Mouse (Mus musculus) liver, embryonic 15.5 days (tissue): Measurements from ENCODE around the gene Fxr2. TPM values are rescaled to one million over a fixed set of nuclear protein-coding genes. Genes with fewer than 3 reads are reported as not detected.
A peak's percentile ranks its signal among the peaks of the same experiment; 100 is the strongest.
"Not testable (repeated sequence)": the region's sequence is repeated elsewhere in the genome, so short reads cannot be mapped to it uniquely, and the experiment has no call there.

Experiments
- ATAC-seq: fragments of 200-750 bp; cut with Nextera tagmentation; 2 replicates; pipeline ENCODE4 v1.8.0; 2017; ENCODE audit warnings: moderate number of reproducible peaks, mild to moderate bottlenecking, moderate library complexity; ENCODE audit not compliant: insufficient read depth
- H3K27ac ChIP-seq: fragments of 300-500 bp; sonication (generic); replicated peaks from 2 replicates; pipeline ENCODE4 v1.5.1; 2015; ENCODE audit warnings: mild to moderate bottlenecking, inconsistent platforms
- H3K27me3 ChIP-seq: fragments of 300-500 bp; sonication (generic); 2 replicates; pipeline ENCODE4 v1.6.1; 2015; ENCODE audit warnings: mild to moderate bottlenecking, inconsistent platforms
- H3K36me3 ChIP-seq: fragments of 300-500 bp; sonication (generic); replicated peaks from 2 replicates; pipeline ENCODE4 v1.6.1; 2015; ENCODE audit warnings: moderate library complexity, mild to moderate bottlenecking, inconsistent platforms
- H3K4me1 ChIP-seq: fragments of 300-500 bp; sonication (generic); replicated peaks from 2 replicates; pipeline ENCODE4 v1.6.1; 2015; ENCODE audit warnings: inconsistent platforms
- H3K4me2 ChIP-seq: fragments of 300-500 bp; sonication (generic); 2 replicates; pipeline ENCODE4 v1.6.1; 2015; ENCODE audit warnings: moderate library complexity, mild to moderate bottlenecking, inconsistent platforms
- H3K4me3 ChIP-seq: fragments of 300-500 bp; sonication (generic); replicated peaks from 2 replicates; pipeline ENCODE4 v1.5.1; 2015; ENCODE audit warnings: mild to moderate bottlenecking, inconsistent platforms
- H3K9ac ChIP-seq: fragments of 300-500 bp; sonication (generic); 2 replicates; pipeline ENCODE4 v1.6.1; 2015; ENCODE audit warnings: moderate library complexity, mild to moderate bottlenecking, inconsistent platforms
- H3K9me3 ChIP-seq: fragments of 300-500 bp; sonication (generic); replicated peaks from 2 replicates; pipeline ENCODE4 v1.6.1; 2016; ENCODE audit warnings: inconsistent platforms
- WGBS: fragments of 180-500 bp; shearing (Covaris S2); methylation state at CpG from one replicate; pipeline ENCODE4 v1.1.7; 2015; ENCODE audit warnings: mixed read lengths; ENCODE audit not compliant: insufficient replicate concordance; 5-methylcytosine and 5-hydroxymethylcytosine counted together
- polyA plus RNA-seq: library from polyadenylated mRNA; unstranded; fragments of >200 nt; fragmentation: Nextera tagmentation; extraction: Ambion mirVana; gene quantifications from 2 replicates; pipeline ENCODE4 v1.2.1, GENCODE M21; 2015

The Fxr2 gene
- polyA plus RNA-seq, 1 experiment from 2014 or later, result 7.3 TPM

DNA sequence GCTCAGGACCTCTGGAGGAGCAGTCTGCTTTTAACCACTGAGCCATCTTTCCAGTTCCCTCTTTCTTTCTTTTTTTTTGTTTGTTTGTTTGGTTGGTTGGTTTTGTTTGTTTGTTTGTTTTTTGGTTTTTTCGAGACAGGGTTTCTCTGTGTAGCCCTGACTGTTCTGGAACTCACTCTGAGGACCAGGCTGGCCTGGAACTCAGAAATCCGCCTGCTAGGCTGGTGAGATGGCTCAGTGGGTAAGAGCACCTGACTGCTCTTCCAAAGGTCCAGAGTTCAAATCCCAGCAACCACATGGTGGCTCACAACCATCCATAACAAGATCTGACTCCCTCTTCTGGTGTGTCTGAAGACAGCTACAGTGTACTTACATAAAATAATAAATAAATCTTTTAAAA, 8.5 kb upstream of the Fxr2 start:
- not testable (repeated sequence) for H3K36me3 ChIP-seq, H3K27ac ChIP-seq, H3K4me2 ChIP-seq, H3K9ac ChIP-seq, H3K27me3 ChIP-seq, H3K4me3 ChIP-seq, ATAC-seq, H3K9me3 ChIP-seq
- peaks cover 36% of the 10 kb centered on the region for H3K4me1 ChIP-seq
- 61% methylated on average over 2 of the region's 2 CpGs for WGBS

DNA sequence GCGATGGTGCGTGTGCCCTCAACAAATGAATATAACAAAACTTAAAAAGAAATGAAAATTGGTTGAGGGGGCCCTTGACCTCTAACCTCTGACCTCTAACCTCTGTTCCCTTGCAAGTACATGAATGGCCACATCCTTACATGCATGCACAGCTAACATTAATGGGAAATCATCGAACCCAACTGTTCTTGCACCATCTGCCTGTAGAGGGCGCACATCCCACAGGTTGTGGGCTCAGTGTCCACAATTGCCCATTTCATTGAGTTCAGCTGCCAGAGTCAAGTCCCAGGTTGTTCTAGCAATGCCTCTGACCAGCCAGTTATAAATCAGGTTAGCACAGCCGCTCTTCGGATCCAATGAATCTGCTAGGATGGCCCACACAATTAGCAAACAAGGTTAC, 4.5 kb upstream of the Fxr2 start:
- 30% methylated on average over 6 of the region's 6 CpGs for WGBS
- H3K4me3 ChIP-seq, result no peak overlapping the region
- no peaks in the 10 kb centered on the region for H3K27me3 ChIP-seq
- H3K36me3 ChIP-seq, result no peaks in the 10 kb centered on the region
- no peak overlapping the region for H3K9ac ChIP-seq
- no peak overlapping the region for H3K4me2 ChIP-seq
- H3K27ac ChIP-seq, result no peak overlapping the region
- no peak for ATAC-seq
- no peaks in the 10 kb centered on the region for H3K9me3 ChIP-seq
- peaks cover 12% of the 10 kb centered on the region for H3K4me1 ChIP-seq

DNA sequence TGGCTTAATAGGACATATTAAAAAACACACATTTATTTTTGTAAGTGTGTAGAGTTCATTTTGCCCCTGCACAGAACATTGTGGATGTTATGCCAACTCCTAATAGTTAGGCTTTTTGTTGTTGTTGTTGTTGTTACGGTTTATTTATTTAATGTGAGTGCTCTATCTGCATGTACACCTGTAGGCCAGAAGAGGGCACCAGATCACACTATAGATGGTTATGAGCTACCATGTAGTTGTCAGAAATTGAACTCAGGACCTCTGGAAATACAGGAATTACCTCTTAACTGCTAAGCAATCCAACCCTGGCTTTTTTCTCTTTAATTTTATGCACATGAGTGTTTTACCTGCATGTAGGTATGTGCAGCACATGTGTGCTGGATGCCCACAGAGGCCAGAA, 3.0 kb upstream of the Fxr2 start:
- no peak overlapping the region for H3K27ac ChIP-seq
- no peak overlapping the region for H3K9ac ChIP-seq

DNA sequence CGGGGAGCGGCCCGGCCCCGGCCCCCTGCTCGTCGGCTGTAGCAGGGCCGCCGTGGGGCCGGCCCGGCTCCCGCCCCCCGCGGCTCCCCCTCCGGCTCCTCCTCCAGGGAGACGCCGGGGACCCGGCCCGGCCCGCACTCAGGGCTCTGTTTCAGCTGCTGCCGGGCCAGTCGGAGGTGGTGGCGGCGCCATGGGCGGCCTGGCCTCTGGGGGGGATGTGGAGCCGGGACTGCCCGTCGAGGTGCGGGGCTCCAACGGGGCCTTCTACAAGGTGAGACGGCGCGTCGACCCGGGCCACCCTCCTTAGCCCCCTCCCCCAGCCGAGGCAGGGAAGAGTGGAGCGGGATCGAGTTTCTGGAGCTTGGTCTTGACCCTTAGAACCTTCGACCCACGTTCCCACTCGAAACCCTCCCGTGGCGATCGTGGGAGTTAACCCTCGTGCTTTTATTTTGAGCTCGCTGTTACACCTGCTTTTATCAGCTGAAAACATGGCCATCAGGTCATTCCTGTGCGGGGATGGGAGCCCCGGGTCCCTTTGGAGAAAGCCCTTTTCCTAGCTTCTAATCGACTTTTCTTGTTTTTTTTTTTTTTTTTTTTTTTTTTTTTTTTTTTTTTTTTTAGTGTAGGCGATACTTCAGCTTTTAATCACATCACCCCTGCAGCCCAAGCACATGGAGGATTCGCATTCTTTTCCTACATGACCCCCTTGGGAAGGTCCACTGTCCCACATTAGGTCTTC, 507 bp downstream of the Fxr2 start:
- ATAC-seq, result peak; percentile 59
- peaks cover 18% of the 10 kb centered on the region for H3K36me3 ChIP-seq
- WGBS, result under 1% methylated on average over 37 of the region's 50 CpGs
- H3K27me3 ChIP-seq, result no peaks in the 10 kb centered on the region
- peak overlapping the region; percentile 99 for H3K9ac ChIP-seq
- no peaks in the 10 kb centered on the region for H3K9me3 ChIP-seq
- H3K4me2 ChIP-seq, result peak overlapping the region; percentile 76
- H3K27ac ChIP-seq, result peak overlapping the region; percentile 93
- H3K4me3 ChIP-seq, result peak overlapping the region; percentile 94
- peaks cover 43% of the 10 kb centered on the region for H3K4me1 ChIP-seq

More for the DNA sequence above, 3.0 kb upstream of the Fxr2 start:
- Histone ChIP-seq H3K36me3 (no peaks in the 10 kb centered on the region), H3K4me2 (no peak overlapping the region), H3K4me3 (no peak overlapping the region), H3K4me1 (peaks cover 27% of the 10 kb centered on the region), H3K9me3 (no peaks in the 10 kb centered on the region), H3K27me3 (no peaks in the 10 kb centered on the region)
- 58% methylated on average over 1 of the region's 1 CpGs for WGBS
- no peak for ATAC-seq

DNA sequence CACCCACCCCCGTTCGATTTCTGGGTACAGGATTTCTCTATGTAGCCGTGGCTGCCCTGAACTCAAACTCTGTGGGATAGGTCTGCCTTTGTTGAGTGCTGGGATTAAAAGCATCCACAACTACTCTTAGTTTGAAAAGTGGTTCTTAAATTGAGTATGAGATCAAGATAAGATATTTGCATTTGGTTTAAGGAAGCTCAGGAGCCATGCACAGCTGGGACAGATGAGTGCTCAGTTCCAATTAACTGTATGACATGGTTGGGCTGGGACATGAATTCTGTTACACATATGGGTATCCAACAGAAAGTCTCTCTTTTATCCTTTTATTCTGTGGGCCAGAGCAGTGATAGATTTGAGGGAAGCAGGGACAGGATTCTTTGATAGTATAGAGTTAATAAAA, 2.7 kb downstream of the Fxr2 start:
- Histone ChIP-seq H3K4me3 (0 out of 2 replicates have a peak overlapping the region, but pooled peaks have one; percentile 1), H3K27me3 (no peaks in the 10 kb centered on the region), H3K4me2 (peak overlapping the region; percentile 76; the same call in 1 of the 2 replicates), H3K27ac (no peak overlapping the region), H3K4me1 (peaks cover 39% of the 10 kb centered on the region), H3K9ac (no peak overlapping the region), H3K9me3 (no peaks in the 10 kb centered on the region), H3K36me3 (peaks cover 35% of the 10 kb centered on the region)
- 79% methylated on average over 3 of the region's 3 CpGs for WGBS
- no peak for ATAC-seq

DNA sequence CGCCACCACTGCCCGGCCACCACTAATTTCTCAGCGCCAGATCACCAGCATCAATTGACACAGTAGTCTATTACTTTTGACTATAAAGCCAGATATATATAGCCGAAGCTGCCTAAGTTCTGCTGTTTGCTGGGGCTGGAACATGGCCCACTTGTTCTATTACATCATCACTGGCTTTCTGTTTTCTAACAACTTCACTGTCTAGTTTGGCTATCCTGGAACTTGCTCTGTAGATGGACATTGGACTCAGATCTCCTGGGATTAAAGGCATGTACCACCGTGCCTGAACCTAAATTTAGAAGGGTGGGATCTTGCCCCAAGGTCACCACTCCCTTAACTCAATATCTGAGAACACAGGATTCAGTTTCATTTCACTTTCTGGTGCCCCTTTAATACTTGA, 13.1 kb downstream of the Fxr2 start:
- Histone ChIP-seq H3K36me3 (peaks cover 97% of the 10 kb centered on the region), H3K27ac (no peak overlapping the region), H3K4me3 (no peak overlapping the region), H3K4me2 (no peak overlapping the region), H3K9ac (no peak overlapping the region), H3K4me1 (no peaks in the 10 kb centered on the region), H3K27me3 (no peaks in the 10 kb centered on the region), H3K9me3 (no peaks in the 10 kb centered on the region)
- ATAC-seq, result peak; percentile 52
- 73% methylated on average over 5 of the region's 5 CpGs for WGBS

DNA sequence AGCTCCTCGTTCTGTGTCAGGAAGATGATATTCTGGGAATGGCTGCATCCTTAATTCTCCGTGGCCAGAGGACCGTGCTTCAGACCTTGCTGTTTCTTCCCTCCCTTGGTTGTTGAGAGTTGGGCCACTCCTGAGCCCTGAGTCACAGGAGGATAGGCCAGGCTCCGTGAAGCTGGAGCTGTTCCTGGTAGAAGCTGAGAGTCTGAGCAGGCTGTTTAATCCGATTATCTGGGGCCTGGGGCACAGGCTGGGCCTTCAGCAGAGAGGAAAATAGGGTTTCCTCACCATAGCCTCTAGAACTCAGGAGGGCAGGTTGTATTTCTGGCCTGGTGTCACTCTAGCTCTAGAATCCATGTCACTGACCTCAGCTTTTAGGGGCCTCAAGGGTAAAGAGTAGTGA, 20.6 kb downstream of the Fxr2 start:
- 69% methylated on average over 5 of the region's 5 CpGs for WGBS
- no peak overlapping the region for H3K9ac ChIP-seq
- peaks cover 39% of the 10 kb centered on the region for H3K4me1 ChIP-seq
- no peak for ATAC-seq
- H3K4me2 ChIP-seq, result no peak overlapping the region
- H3K9me3 ChIP-seq, result no peaks in the 10 kb centered on the region
- H3K27ac ChIP-seq, result no peak overlapping the region
- no peaks in the 10 kb centered on the region for H3K27me3 ChIP-seq
- H3K4me3 ChIP-seq, result no peak overlapping the region
- peaks cover 92% of the 10 kb centered on the region for H3K36me3 ChIP-seq

DNA sequence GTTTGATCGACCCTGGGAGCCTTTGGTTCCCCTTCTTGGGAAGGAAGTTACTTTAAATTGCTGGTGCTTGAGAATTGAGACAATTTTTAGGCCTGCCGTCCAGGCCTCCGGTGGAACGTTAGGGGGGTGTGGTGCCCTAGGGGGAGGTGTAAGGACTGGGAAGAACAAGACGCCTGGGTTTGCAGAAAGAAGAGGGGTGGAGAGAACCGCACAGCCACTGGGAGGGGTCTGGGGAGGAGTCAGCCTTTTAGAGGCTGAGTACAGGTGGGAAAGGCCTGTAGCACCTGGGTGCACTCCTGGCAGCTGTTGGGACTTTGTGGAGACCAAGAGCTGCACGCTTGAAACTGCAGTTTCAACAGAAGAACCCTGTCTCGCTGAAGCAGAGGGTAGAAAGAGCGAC, 22.0 kb downstream of the Fxr2 start:
- no peaks in the 10 kb centered on the region for H3K27me3 ChIP-seq
- 0 out of 2 replicates have a peak overlapping the region, but pooled peaks have one; percentile 0 for H3K27ac ChIP-seq
- peaks cover 91% of the 10 kb centered on the region for H3K36me3 ChIP-seq
- ATAC-seq, result no peak
- H3K9ac ChIP-seq, result no peak overlapping the region
- H3K4me2 ChIP-seq, result no peak overlapping the region
- no peaks in the 10 kb centered on the region for H3K9me3 ChIP-seq
- 44% methylated on average over 9 of the region's 9 CpGs for WGBS
- H3K4me3 ChIP-seq, result no peak overlapping the region
- peaks cover 39% of the 10 kb centered on the region for H3K4me1 ChIP-seq

DNA sequence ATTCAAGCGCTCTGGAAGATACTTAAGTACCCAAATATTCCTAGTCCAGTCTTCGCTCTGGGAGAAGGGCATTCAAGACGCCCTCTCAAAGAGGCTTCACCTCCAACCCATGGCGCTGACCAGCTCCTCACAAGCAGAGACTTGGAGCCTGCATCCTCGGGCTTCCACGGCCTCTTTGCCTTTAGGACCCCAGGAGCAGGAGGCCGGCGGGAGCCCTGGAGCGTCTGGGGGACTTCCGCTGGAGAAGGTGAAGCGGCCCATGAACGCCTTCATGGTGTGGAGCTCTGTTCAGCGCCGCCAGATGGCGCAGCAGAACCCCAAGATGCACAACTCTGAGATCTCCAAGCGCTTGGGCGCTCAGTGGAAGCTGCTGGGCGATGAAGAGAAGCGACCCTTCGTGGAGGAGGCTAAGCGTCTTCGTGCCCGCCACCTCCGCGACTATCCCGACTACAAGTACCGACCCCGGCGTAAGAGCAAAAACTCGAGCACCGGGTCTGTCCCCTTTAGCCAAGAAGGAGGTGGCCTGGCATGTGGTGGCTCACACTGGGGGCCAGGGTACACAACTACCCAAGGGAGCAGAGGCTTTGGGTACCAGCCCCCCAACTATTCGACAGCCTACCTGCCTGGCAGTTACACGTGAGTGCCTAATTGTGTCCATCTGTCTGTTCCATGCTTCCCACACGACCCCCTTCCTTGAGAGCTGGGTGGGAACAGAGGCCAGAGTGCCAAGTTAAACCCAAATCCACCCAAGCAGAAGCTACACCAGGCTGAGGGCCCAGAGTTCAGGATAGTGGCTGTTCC, 22.7 kb downstream of the Fxr2 start, which contains the start of gene Sox15:
Sox15 (plus strand) TSS at position 51 of the 801 bp plus-strand sequence.
- Histone ChIP-seq H3K27me3 (no peaks in the 10 kb centered on the region), H3K4me2 (no peak within 1 kb of the TSS; the same call in 1 of the 2 replicates), H3K9ac (no peak within 1 kb of the TSS), H3K36me3 (peaks cover 91% of the 10 kb centered on the region), H3K9me3 (no peaks in the 10 kb centered on the region), H3K4me3 (no peak within 1 kb of the TSS), H3K4me1 (peaks cover 42% of the 10 kb centered on the region), H3K27ac (peak within 1 kb of the TSS; percentile 0; the same call in 1 of the 2 replicates)
- no peak for ATAC-seq
- 38% methylated on average over 34 of the region's 34 CpGs for WGBS

DNA sequence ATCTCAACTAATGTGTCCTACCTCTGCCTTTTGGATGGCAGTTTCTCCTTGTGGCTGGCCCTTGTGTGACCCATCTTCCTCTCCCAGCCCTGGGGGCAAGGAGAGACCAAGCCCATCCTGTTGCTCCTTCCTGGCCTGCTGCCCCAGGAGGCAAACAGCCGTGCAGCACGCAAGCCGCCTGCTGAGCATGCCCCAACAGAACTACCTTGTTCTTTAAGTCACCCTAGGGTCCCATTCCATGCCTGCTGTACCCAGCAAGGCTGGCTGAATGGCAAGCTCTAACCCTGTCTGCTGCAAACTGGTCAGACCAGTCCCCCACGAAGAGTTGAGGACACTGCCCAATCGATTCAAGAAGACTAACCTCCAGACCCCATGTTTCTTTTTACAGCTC, 23.3 kb downstream of the Fxr2 start:
- no peak for ATAC-seq
- Histone ChIP-seq H3K36me3 (peaks cover 86% of the 10 kb centered on the region), H3K4me2 (no peak overlapping the region), H3K27me3 (no peaks in the 10 kb centered on the region), H3K4me1 (peaks cover 48% of the 10 kb centered on the region), H3K9ac (no peak overlapping the region), H3K4me3 (no peak overlapping the region), H3K9me3 (no peaks in the 10 kb centered on the region), H3K27ac (no peak overlapping the region)
- 71% methylated on average over 5 of the region's 5 CpGs for WGBS
